Mouse (Mus musculus): Measurements from ENCODE around the gene Vamp8. TPM values are rescaled to one million over a fixed set of nuclear protein-coding genes. Genes with fewer than 3 reads are reported as not detected.
A peak's percentile ranks its signal among the peaks of the same experiment; 100 is the strongest.

Gene Vamp8
- total RNA-seq, 4 experiments from 2014 or later: 16.5 to 23.2 (median 18.5) TPM

- DNase-seq (ENCODE audit: low spot score in 2 of 2): no peak
Observed at GRCm38 (mm10) chr6:72405356-72405755, 14.9 kb upstream of the Vamp8 start.

GRCm38 (mm10) chr6:72401875-72402274 is 11.4 kb upstream of the Vamp8 start:
- DNase-seq (ENCODE audit: low spot score in 2 of 2): peak; percentile 33 to 76

- DNase-seq (ENCODE audit: low spot score in 2 of 2): no peak
Observed at GRCm38 (mm10) chr6:72399967-72400366, 9.5 kb upstream of the Vamp8 start.

- DNase-seq (ENCODE audit: low spot score in 2 of 2): no peak
Observed at GRCm38 (mm10) chr6:72396837-72397251, 6.3 kb upstream of the Vamp8 start.

DNA sequence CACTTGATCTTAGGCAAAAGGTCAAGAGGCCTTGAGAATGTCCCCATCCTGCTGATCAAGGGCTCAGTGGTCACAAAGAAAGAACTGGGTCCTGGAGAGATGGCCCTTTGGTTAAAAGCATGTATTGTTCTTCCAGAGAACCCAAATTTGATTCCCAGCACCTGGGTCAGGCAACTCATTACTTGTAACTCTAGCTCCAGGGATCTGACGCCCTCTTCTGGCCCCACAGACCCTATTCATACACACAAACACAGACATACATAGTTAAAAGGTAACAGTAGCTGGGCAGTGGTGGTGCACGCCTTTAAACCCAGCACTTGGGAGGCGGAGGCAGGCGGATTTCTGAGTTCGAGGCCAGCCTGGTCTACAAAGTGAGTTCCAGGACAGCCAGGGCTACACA is 1.8 kb upstream of the Vamp8 start:
- DNase-seq (ENCODE audit: low spot score in 2 of 2): no peak

DNA sequence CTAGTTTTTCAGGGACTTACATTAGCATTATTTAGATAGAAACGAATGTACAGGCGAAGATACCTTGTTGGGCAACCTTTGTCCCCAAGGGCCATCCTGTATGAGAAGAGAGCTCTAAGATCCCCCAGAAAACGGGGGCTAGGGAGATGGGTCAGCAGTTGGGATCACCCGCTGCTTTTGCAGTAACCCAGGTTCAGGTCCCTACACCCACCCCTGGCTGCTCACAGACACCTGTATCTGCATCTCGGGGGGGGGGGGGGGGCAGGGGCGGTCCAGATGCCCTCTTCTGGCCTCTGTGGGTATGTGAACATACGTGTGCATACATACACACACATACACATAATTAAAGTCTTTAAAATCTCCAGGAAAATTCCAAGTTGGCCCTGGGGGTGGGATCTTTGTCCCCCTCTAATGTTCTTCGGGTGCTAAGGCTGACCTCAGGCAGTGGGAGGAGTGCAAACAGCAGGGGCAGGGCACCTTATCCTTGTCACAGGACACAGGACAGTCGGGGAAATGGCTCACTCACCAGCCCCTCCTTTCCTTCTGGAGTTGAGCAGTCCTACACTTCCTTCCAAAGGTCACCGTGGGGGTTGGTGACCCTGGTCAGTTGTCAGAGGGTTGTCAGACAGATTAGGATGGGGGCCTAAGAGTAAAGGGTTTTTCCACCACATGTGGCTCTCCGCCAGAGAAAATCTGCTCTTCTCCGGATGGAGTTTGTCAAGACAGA is 455 bp upstream of the Vamp8 start:
- no peak for DNase-seq (ENCODE audit: low spot score in 2 of 2)

DNA sequence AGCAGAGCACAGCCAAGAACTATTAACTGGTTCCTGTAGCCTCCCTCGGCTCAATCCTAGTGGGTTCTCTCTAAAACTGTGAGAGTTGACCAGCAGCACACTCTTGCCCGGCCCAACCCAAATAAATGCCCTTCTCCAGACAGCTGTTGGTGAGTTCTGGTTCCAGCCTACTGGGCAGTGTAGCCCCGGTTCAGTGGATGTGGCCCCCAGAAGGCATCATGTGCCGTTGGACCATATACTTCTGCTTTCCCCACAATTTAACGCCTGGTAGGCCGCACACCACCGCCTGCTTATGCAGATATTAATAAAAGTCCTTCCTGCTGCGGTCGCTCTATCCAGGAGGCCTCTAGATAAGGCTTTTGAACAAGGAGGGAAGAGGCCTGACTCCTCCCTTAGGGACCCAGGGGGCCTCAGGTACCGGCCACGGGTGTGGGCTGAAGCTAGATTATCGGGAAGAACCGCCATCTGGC is 997 bp downstream of the Vamp8 start:
- DNase-seq (ENCODE audit: low spot score in 2 of 2): no peak

DNA sequence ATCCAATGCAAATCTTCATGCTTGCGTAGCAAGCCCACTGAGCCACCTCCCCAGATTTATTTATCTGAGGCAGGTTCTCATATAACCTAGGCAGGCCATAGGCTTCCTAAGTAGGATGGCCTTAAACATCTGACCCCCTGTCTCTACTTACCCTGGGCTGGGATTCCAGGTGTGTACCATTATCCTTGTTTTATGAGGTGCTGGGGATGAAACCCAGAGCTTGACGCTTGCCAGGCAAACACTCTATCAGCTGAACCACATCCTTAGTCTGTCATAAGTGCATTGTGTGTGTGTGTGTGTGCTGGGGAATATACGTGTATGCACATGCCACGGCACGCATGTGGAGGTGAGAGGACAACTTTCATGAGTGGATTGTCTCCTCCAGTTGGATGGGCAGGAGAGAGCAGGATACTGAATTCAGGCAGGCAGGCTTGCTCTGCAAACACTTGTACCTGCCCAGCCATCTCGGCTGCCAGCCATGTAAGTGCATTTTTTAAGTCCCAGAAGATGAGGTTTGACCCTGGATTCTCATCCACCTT is 1.6 kb downstream of the Vamp8 start:
- no peak for DNase-seq (ENCODE audit: low spot score in 2 of 2)

DNA sequence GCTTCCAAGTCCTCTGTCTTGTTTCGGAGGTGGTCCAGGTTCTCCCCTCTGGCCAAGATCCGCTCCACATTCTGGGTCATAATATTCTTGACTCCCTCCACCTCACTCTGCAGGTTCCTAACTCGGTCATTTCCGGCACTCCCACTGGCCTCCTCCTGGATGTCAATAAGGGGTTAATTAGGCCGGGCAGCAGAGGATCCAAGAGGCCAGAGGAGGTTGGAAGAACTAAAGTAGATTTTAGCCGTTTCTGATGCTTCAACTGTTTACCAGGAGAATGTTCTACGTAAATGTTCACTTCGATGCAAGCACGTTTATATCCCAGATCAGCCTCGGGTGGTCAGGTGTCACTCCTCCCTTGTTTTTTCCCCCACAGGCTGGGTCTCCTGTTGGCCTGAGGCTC is 2.2 kb downstream of the Vamp8 start:
- no peak for DNase-seq (ENCODE audit: low spot score in 2 of 2)

- DNase-seq (ENCODE audit: low spot score in 2 of 2): no peak
Observed at GRCm38 (mm10) chr6:72387816-72388215, 2.7 kb downstream of the Vamp8 start.

GRCm38 (mm10) chr6:72386561-72386960 is 3.9 kb downstream of the Vamp8 start:
- no peak for DNase-seq (ENCODE audit: low spot score in 2 of 2)

- DNase-seq (ENCODE audit: low spot score in 2 of 2): no peak
Observed at GRCm38 (mm10) chr6:72385258-72385657, 5.2 kb downstream of the Vamp8 start.

DNA sequence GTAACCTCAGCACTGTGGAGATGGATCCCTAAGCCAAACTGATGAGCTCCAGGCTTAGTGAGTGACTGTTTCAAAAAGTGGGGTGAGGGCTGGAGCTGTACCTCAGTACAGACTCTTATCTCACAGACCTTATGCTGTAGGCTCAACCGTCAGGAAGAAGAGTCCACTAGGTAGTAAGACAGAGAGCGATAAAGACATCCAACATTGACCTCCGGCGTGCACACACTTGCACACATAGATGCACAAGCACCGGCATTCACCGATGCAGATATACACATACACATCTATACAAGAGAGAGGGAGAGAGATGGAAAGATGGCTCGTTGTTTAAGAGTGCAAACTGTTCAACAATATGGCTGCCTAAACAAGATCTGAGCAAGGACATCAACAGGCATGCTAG is 6.6 kb downstream of the Vamp8 start:
- DNase-seq (ENCODE audit: low spot score in 2 of 2): no peak

DNA sequence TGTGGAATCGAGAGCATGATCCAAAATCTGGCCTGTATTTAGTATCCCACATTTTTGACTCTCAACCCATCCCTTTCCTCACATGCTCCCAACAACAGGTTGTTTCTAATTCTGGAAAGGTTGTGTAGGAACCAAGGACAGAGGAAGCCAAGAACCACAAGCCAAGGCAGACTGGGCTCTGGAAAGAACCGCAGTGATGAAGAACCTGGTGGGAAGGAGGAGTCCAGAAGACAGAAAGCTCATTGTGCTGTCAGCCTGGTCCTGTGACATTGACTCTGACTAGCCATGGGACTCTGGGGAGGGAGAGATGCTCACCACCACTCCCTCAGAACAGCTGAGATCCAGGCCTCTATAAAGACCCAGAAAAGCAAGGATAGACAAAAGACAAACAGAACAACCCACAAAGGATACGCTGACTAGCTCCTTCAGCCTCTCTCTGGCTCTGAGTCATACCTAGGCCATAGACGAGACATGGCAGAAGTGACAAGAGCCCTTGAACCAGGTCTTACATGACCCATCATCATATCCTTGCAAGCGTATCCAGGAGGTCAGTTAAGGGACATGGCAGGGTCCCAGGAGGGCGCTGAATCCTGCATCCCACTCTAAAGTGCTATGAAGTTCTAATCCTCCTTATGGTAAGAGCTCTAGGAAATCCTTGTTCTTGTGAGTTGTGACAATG is 7.2 kb downstream of the Vamp8 start:
- DNase-seq (ENCODE audit: low spot score in 2 of 2): no peak

GRCm38 (mm10) chr6:72382494-72382893 is 8.0 kb downstream of the Vamp8 start:
- no peak for DNase-seq (ENCODE audit: low spot score in 2 of 2)

DNA sequence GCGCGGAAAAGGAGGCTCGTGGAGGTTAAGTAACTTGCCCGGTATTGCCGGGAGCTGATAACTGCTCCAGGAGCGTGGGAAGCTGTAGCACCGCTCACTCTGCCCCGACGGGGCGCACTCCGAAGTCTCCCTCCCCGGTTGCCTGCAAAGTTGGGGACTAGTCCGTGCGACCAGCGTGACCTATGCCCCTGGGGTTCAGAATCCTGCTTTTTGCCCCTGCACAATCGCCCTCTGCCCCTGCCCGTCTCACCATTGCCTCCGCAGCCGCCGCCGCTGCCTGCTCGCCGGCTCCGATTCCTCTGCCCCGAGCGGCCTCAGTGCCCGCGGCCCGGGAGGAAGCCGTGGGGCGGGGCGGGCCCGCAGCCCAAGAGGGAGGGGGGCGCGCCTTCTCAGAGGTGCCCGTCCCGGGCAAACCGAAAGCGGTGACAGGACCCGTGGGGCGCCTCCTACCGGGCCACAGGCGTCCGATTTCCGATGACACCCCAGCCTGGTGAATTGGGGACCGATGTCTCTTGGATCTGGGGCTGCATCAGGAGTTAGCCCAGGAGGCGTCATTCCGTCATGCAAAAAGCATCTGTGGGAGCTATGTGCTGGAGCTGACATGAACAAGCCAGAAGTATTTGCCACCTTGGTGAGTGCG is 10.3 kb downstream of the Vamp8 start, which contains the start of gene Vamp5:
TSS of gene Vamp5 (minus strand) at position 338 of the 640 bp plus-strand sequence.
- DNase-seq (ENCODE audit: low spot score in 2 of 2): peak in 1 of 2 experiments; percentile 36

- DNase-seq (ENCODE audit: low spot score in 2 of 2): no peak
Observed at GRCm38 (mm10) chr6:72379377-72380130, 10.9 kb downstream of the Vamp8 start.

DNA sequence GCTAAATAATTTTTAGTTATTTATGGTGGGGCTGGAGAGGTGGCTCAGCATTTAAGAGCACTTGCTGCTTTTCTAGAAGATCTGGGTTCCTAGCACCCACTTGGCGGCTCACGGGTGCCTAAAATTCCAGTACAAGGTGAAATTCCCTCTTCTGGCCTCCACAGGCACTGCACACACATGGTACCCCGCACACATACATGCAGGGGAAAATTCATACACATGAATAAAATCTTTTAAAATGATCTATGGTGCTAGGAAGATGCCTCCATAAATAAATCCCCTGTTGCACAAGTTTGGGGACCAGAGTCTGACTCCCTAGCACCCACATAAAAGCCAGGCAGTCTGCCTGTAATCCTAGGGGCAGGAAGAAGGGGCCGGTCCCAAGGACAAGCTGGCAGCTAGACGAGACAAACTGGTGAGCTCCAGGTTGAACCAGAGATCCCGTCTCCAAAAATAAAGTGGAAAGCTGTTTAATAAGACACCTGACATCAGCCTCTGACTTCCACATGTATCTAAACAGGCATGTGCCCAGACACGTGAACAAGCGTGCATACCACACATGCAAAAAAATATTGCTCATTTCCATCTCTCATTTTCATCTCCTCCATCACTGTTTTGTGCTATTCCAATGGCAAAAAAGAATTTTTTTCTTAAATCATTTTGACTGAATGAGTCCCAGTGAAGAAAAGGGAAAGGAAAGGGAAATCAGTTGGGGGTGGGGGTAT is 11.8 kb downstream of the Vamp8 start:
- no peak for DNase-seq (ENCODE audit: low spot score in 2 of 2)

DNA sequence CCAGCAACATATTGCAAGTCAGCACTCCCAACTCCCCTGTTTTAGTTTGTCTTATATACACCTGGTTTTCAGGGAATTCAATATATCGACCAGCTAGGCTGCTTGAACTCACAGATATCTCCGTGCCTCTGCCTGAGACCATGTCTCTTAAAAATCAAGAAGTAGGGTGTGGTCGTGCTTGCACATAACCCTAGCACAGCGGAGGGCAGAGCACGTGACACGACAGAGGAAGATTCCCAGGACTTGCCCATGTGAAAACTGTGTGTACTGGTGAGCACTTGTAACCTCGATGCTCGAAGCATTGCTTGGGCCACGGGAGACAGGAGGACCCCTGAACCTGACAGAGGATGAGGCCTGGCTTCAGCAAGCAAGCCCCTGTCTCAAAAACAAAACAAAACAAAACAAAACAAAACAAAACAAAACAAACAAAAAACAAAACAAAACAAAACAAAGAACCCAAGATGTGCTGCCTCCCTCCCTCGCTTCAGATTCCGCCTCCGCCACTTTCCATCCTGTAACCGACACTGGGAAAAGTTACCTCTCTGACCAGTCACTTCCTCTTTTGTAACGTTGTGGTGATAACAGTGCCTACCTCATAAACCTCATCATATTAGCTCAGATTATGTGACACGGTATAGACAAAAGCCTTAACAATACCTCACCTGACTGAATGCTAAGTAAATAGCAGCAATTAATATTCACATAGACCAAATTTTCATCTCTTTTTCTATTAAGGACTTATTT is 15.5 kb downstream of the Vamp8 start:
- DNase-seq (ENCODE audit: low spot score in 2 of 2): no peak

- DNase-seq (ENCODE audit: low spot score in 2 of 2): no peak
Observed at GRCm38 (mm10) chr6:72374206-72374605, 16.3 kb downstream of the Vamp8 start.
